Mouse (Mus musculus) left cerebral cortex, adult 11 months (tissue): ENCODE measurements around the gene Gm26566.

Source experiments
- DNase-seq: peaks from one replicate; pipeline ENCODE4 v3.0.0; 2022; ENCODE audit warnings: low spot score

Gm26566 gene

GRCm38 (mm10) chr4:88721791-88722721, at the start of gene Gm26566, which contains the start of gene Klhl9:
Gene Gm26566, plus strand, starts transcription at chr4:88721805.
Gene Klhl9, minus strand, starts transcription at chr4:88722465.
- DNase-seq, result peak; percentile 76

- DNase-seq, result no peak
Measured at GRCm38 (mm10) chr4:88676824-88677223, 44.8 kb upstream of the Gm26566 start, which contains the start of gene Ifna16. Gene Ifna16, minus strand, starts transcription at chr4:88676924.

- no peak for DNase-seq
Measured at GRCm38 (mm10) chr4:88680362-88680761, 41.2 kb upstream of the Gm26566 start.

- no peak for DNase-seq
Measured at GRCm38 (mm10) chr4:88681353-88681752, 40.3 kb upstream of the Gm26566 start.

GRCm38 (mm10) chr4:88683812-88684211, 37.8 kb upstream of the Gm26566 start, which contains the start of gene Ifna2:
Gene Ifna2, minus strand, starts transcription at chr4:88683912.
- DNase-seq, result no peak

- no peak for DNase-seq
Measured at GRCm38 (mm10) chr4:88691259-88691658, 30.3 kb upstream of the Gm26566 start, which contains the start of gene Ifnab. Gene Ifnab, minus strand, starts transcription at chr4:88691359.

GRCm38 (mm10) chr4:88692537-88692936, 29.1 kb upstream of the Gm26566 start:
- DNase-seq, result no peak

GRCm38 (mm10) chr4:88693392-88693791, 28.2 kb upstream of the Gm26566 start:
- DNase-seq, result no peak

- peak; percentile 57 for DNase-seq
Measured at GRCm38 (mm10) chr4:88696237-88696884, 25.2 kb upstream of the Gm26566 start.

GRCm38 (mm10) chr4:88697108-88697507, 24.5 kb upstream of the Gm26566 start:
- no peak for DNase-seq

GRCm38 (mm10) chr4:88697753-88698152, 23.9 kb upstream of the Gm26566 start:
- DNase-seq, result no peak

GRCm38 (mm10) chr4:88698781-88699180, 22.8 kb upstream of the Gm26566 start:
- DNase-seq, result no peak

- DNase-seq, result no peak
Measured at GRCm38 (mm10) chr4:88699301-88699700, 22.3 kb upstream of the Gm26566 start.

GRCm38 (mm10) chr4:88705924-88706323, 15.7 kb upstream of the Gm26566 start:
- no peak for DNase-seq

- DNase-seq, result no peak
Measured at GRCm38 (mm10) chr4:88707128-88707826, 14.3 kb upstream of the Gm26566 start.

GRCm38 (mm10) chr4:88714281-88714680, 7.3 kb upstream of the Gm26566 start:
- DNase-seq, result no peak

- no peak for DNase-seq
Measured at GRCm38 (mm10) chr4:88715059-88715458, 6.5 kb upstream of the Gm26566 start.

- DNase-seq, result no peak
Measured at GRCm38 (mm10) chr4:88718715-88719114, 2.9 kb upstream of the Gm26566 start.

- DNase-seq, result no peak
Measured at GRCm38 (mm10) chr4:88723497-88724090, 2.0 kb downstream of the Gm26566 start.

- DNase-seq, result no peak
Measured at GRCm38 (mm10) chr4:88726727-88727126, 5.1 kb downstream of the Gm26566 start.

GRCm38 (mm10) chr4:88727324-88727723, 5.7 kb downstream of the Gm26566 start:
- no peak for DNase-seq

GRCm38 (mm10) chr4:88738480-88738879, 16.9 kb downstream of the Gm26566 start:
- no peak for DNase-seq
